Comparison of ENCODE assay signal across 40 mouse cellular contexts in genomic region chr14:34613523-34613922, GRCm38 (mm10). TPM values are rescaled to one million over a fixed set of nuclear protein-coding genes. Genes with fewer than 3 reads are reported as not detected.
"Had no signal": no experiment of that assay in that cellular context is flagged by ENCODE, and none has a peak within 500 bp of the region (broad histone marks: within the 10 kb centered on the region; RNA-seq: fewer than 3 reads in every experiment).

No protein-coding gene starts in this region.

- ATAC-seq: forebrain, postnatal 0 days; hindbrain, postnatal 0 days; intestine, embryonic 16.5 days; liver, embryonic 12.5 days had no signal

- DNase-seq: forebrain, postnatal 0 days; gastrocnemius, postnatal 14 days; gastrocnemius, postnatal 36 days; heart, adult 11 months; heart, postnatal 36 days; kidney, adult 11 months; kidney, adult 2 months; kidney, adult 9 months; kidney, postnatal 14 days; kidney, postnatal 36 days; layer of hippocampus, adult 9-11 months; layer of hippocampus, postnatal 36 days; left cerebral cortex, postnatal 4 days had no signal

- H3K27ac ChIP-seq: heart, embryonic 13.5 days; hindbrain, embryonic 13.5 days; hindbrain, embryonic 15.5 days; hindbrain, postnatal 0 days; kidney, embryonic 15.5 days; kidney, postnatal 0 days; limb, embryonic 13.5 days; limb, embryonic 15.5 days; liver, embryonic 12.5 days; liver, embryonic 14.5 days had no signal

- H3K9ac ChIP-seq: forebrain, postnatal 0 days; heart, embryonic 13.5 days; hindbrain, embryonic 13.5 days; hindbrain, embryonic 15.5 days; kidney, embryonic 15.5 days; limb, embryonic 13.5 days; limb, embryonic 15.5 days; liver, embryonic 12.5 days; liver, embryonic 14.5 days had no signal

- H3K4me2 ChIP-seq: heart, embryonic 11.5 days; heart, embryonic 13.5 days; hindbrain, embryonic 13.5 days; hindbrain, embryonic 15.5 days; kidney, embryonic 15.5 days; limb, embryonic 13.5 days; limb, embryonic 15.5 days; liver, embryonic 12.5 days had no signal

- H3K36me3 ChIP-seq: heart, embryonic 13.5 days; hindbrain, embryonic 13.5 days; hindbrain, embryonic 15.5 days; kidney, embryonic 15.5 days; limb, embryonic 13.5 days; limb, embryonic 15.5 days; liver, embryonic 12.5 days had no signal

- H3K4me3 ChIP-seq: heart, embryonic 13.5 days; hindbrain, embryonic 13.5 days; hindbrain, embryonic 15.5 days; kidney, embryonic 15.5 days; limb, embryonic 13.5 days; limb, embryonic 15.5 days; liver, embryonic 12.5 days had no signal

- H3K9me3 ChIP-seq: heart, embryonic 13.5 days; hindbrain, embryonic 13.5 days; hindbrain, embryonic 15.5 days; kidney, embryonic 15.5 days; limb, embryonic 13.5 days; limb, embryonic 15.5 days; liver, embryonic 12.5 days had no signal

RNA-seq across cellular contexts. Expression of gene Opn4, which starts 13.6 kb away (rescaled TPM):
- total RNA-seq: gastrocnemius, adult 18-20 months; gastrocnemius, adult 8-10 months; gastrocnemius, postnatal 14 days; gastrocnemius, postnatal 36 days; hematopoietic stem cell, adult 5-6 weeks; hindbrain, postnatal 0 days; layer of hippocampus, adult 18-20 months; layer of hippocampus, adult 8-10 months; layer of hippocampus, postnatal 14 days; layer of hippocampus, postnatal 36 days; left cerebral cortex, adult 18-20 months; left cerebral cortex, adult 8-10 months; left cerebral cortex, postnatal 10 days; left cerebral cortex, postnatal 25 days; left cerebral cortex, postnatal 4 days; liver, adult 2 months had no signal
- polyA plus RNA-seq: gonadal fat pad, adult 2 months; hindbrain, embryonic 11.5 days; hindbrain, embryonic 13.5 days; hindbrain, embryonic 15.5 days; intestine, embryonic 14.5 days; kidney, adult 2 months; limb, embryonic 11.5 days; limb, embryonic 13.5 days; liver, adult 2 months; liver, embryonic 12.5 days; liver, embryonic 14.5 days had no signal
